ENCODE assay signal across 25 mouse cellular contexts in the genomic region with DNA sequence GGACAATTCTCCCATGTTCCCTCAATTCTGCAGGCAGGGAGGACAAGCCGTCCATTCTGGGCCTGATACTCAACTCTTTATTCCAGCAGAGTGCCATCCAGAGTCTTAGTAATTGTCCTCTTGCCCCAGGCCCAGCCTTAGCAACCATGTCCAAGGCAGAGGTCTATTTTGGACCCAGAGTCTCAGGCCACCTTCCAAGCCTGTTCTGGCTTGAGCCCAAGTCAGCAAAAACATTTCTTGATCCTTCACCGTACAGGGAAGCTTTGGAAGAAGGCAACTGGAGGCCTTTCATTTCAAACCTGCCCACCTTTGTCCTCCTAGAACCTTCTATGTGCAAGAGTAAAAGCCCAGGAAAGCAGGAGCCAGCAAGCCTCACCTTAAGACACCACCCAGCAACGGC. TPM values are rescaled to one million over a fixed set of nuclear protein-coding genes. Genes with fewer than 3 reads are reported as not detected.
A peak's percentile ranks its signal among the peaks of the same experiment; 100 is the strongest.
DNase-seq lines count a peak whose midpoint lies in the region; ATAC-seq and TF ChIP-seq lines count a peak whose summit lies in the region.
"Had no signal": no experiment of that assay in that cellular context is flagged by ENCODE, and none has a peak within 500 bp of the region (broad histone marks: within the 10 kb centered on the region; RNA-seq: fewer than 3 reads in every experiment).

No protein-coding gene starts in this region.

- H3K36me3 ChIP-seq in embryonic facial prominence, embryonic 15.5 days = no peaks in the 10 kb centered on the region
- no peaks in the 10 kb centered on the region for H3K36me3 ChIP-seq in embryonic facial prominence, embryonic 10.5 days (replicated peaks)
- H3K36me3 ChIP-seq in heart, embryonic 11.5 days (ENCODE audit: control insufficient read depth, insufficient read depth, low read length) = no peaks in the 10 kb centered on the region
- H3K36me3 ChIP-seq in forebrain, embryonic 13.5 days (ENCODE audit: poor library complexity, severe bottlenecking) = no peaks in the 10 kb centered on the region
- H3K36me3 ChIP-seq: embryonic facial prominence, embryonic 13.5 days; forebrain, embryonic 12.5 days; heart, embryonic 13.5 days; liver, embryonic 12.5 days; neural tube, embryonic 12.5 days had no signal

- H3K27me3 ChIP-seq in embryonic facial prominence, embryonic 15.5 days = peaks cover 14% of the 10 kb centered on the region; the same call in 1 of the 2 replicates
- H3K27me3 ChIP-seq in embryonic facial prominence, embryonic 10.5 days (replicated peaks; ENCODE audit: low read depth, poor library complexity, severe bottlenecking) = peaks cover 11% of the 10 kb centered on the region
- H3K27me3 ChIP-seq in heart, embryonic 11.5 days (ENCODE audit: control insufficient read depth, insufficient read depth, low read length) = peaks cover 17% of the 10 kb centered on the region
- H3K27me3 ChIP-seq in forebrain, embryonic 13.5 days = no peaks in the 10 kb centered on the region; the same call in 1 of the 2 replicates
- H3K27me3 ChIP-seq: neural tube, embryonic 12.5 days had no signal

- no peaks in the 10 kb centered on the region for H3K9me3 ChIP-seq in embryonic facial prominence, embryonic 15.5 days (replicated peaks)
- H3K9me3 ChIP-seq in embryonic facial prominence, embryonic 10.5 days = no peaks in the 10 kb centered on the region
- H3K9me3 ChIP-seq in heart, embryonic 11.5 days (replicated peaks; ENCODE audit: control insufficient read depth, low read length) = no peaks in the 10 kb centered on the region
- no peaks in the 10 kb centered on the region for H3K9me3 ChIP-seq in forebrain, embryonic 13.5 days (replicated peaks)
- H3K9me3 ChIP-seq: embryonic facial prominence, embryonic 13.5 days; forebrain, embryonic 12.5 days; heart, embryonic 13.5 days; liver, embryonic 12.5 days; neural tube, embryonic 12.5 days had no signal

- DNase-seq in embryonic facial prominence, embryonic 10.5 days (ENCODE audit: low spot score) = no peak
- DNase-seq in heart, adult 9 months (ENCODE audit: low spot score in 2 of 2) = no peak
- DNase-seq in layer of hippocampus, adult 2 months (ENCODE audit: low spot score in 2 of 2) = no peak
- DNase-seq in layer of hippocampus, postnatal 36 days = no peak
- DNase-seq: adrenal gland, postnatal 14 days; cerebellum, adult 11 months; embryo, embryonic 11 days; heart, postnatal 10 days; left cerebral cortex, postnatal 4 days; liver, postnatal 0 days; lung, postnatal 36 days; thymus, postnatal 4 days had no signal

- H3K4me2 ChIP-seq in embryonic facial prominence, embryonic 15.5 days (replicated peaks) = no peak overlapping the region
- H3K4me2 ChIP-seq in heart, embryonic 11.5 days = no peak overlapping the region
- no peak overlapping the region for H3K4me2 ChIP-seq in forebrain, embryonic 13.5 days
- H3K4me2 ChIP-seq: embryonic facial prominence, embryonic 13.5 days; forebrain, embryonic 12.5 days; heart, embryonic 13.5 days; liver, embryonic 12.5 days; midbrain, embryonic 11.5 days; neural tube, embryonic 12.5 days had no signal

- no peak for ATAC-seq in embryonic facial prominence, embryonic 15.5 days (ENCODE audit: insufficient number of reproducible peaks, low FRiP score, low TSS enrichment, low read depth)
- no peak for ATAC-seq in heart, embryonic 11.5 days (replicated peaks; ENCODE audit: insufficient number of reproducible peaks, low FRiP score, low TSS enrichment)
- ATAC-seq in forebrain, embryonic 13.5 days = no peak
- ATAC-seq: CD4-positive, CD25-positive, alpha-beta regulatory T cell, adult 4 months; intestine, embryonic 16.5 days; liver, embryonic 12.5 days; liver, postnatal 0 days had no signal

- H3K27ac ChIP-seq in embryonic facial prominence, embryonic 15.5 days (replicated peaks) = peak overlapping the region; percentile 25; the same call in 1 of the 2 replicates
- H3K27ac ChIP-seq in embryonic facial prominence, embryonic 10.5 days (replicated peaks) = no peak overlapping the region
- peak overlapping the region; percentile 69 for H3K27ac ChIP-seq in heart, embryonic 11.5 days (ENCODE audit: low read depth, low read length)
- H3K27ac ChIP-seq in layer of hippocampus, adult 2 months = peak overlapping the region; percentile 28; the same call in 1 of the 2 replicates
- H3K27ac ChIP-seq in forebrain, embryonic 13.5 days = no peak overlapping the region
- H3K27ac ChIP-seq: embryonic facial prominence, embryonic 13.5 days; forebrain, embryonic 12.5 days; heart, embryonic 13.5 days; liver, embryonic 12.5 days; neural tube, embryonic 12.5 days had no signal

- no peak overlapping the region for H3K4me3 ChIP-seq in embryonic facial prominence, embryonic 15.5 days (replicated peaks)
- no peak overlapping the region for H3K4me3 ChIP-seq in embryonic facial prominence, embryonic 10.5 days
- no peak overlapping the region for H3K4me3 ChIP-seq in heart, embryonic 11.5 days (ENCODE audit: low read depth, low read length)
- H3K4me3 ChIP-seq in layer of hippocampus, adult 2 months = no peak overlapping the region
- H3K4me3 ChIP-seq in forebrain, embryonic 13.5 days = no peak overlapping the region
- H3K4me3 ChIP-seq: embryonic facial prominence, embryonic 13.5 days; erythroblast, embryonic 14.5 days; forebrain, embryonic 12.5 days; heart, embryonic 13.5 days; liver, embryonic 12.5 days; myocyte; neural tube, embryonic 12.5 days had no signal

- H3K4me1 ChIP-seq in embryonic facial prominence, embryonic 15.5 days = peaks cover 25% of the 10 kb centered on the region
- peaks cover 24% of the 10 kb centered on the region for H3K4me1 ChIP-seq in embryonic facial prominence, embryonic 10.5 days
- H3K4me1 ChIP-seq in heart, embryonic 11.5 days (ENCODE audit: control insufficient read depth, insufficient read depth, low read length) = no peaks in the 10 kb centered on the region
- peaks cover 10% of the 10 kb centered on the region for H3K4me1 ChIP-seq in forebrain, embryonic 13.5 days
- H3K4me1 ChIP-seq: heart, embryonic 13.5 days; liver, embryonic 12.5 days; neural tube, embryonic 12.5 days had no signal

- no peak overlapping the region for H3K9ac ChIP-seq in embryonic facial prominence, embryonic 15.5 days
- H3K9ac ChIP-seq in heart, embryonic 11.5 days (ENCODE audit: low read depth, low read length) = no peak overlapping the region
- H3K9ac ChIP-seq in forebrain, embryonic 13.5 days = no peak overlapping the region
- H3K9ac ChIP-seq: embryonic facial prominence, embryonic 13.5 days; forebrain, embryonic 12.5 days; heart, embryonic 13.5 days; liver, embryonic 12.5 days; liver, postnatal 0 days; neural tube, embryonic 12.5 days had no signal

- TF ChIP-seq CTCF in layer of hippocampus, adult 2 months (conservative IDR thresholded peaks at IDR 0.05) = no peak

- 69% methylated on average over 3 of the region's 3 CpGs for WGBS in embryonic facial prominence, embryonic 15.5 days
- 78% methylated on average over 3 of the region's 3 CpGs for WGBS in embryonic facial prominence, embryonic 10.5 days
- WGBS in heart, embryonic 11.5 days (ENCODE audit: insufficient replicate concordance) = 66% methylated on average over 3 of the region's 3 CpGs
- WGBS in forebrain, embryonic 13.5 days = 77% methylated on average over 3 of the region's 3 CpGs

RNA-seq across cellular contexts. Expression of a gene that starts 17.8 kb away (rescaled TPM):
- polyA plus RNA-seq in embryonic facial prominence, embryonic 15.5 days (2015; fragmentation: Nextera tagmentation; extraction: Ambion mirVana) = 0.88 and 1.2 TPM in 2 replicates
- polyA plus RNA-seq in embryonic facial prominence, embryonic 10.5 days (2016; fragmentation: Nextera tagmentation; extraction: Ambion mirVana) = 0.69 and 1.4 TPM in 2 replicates
- 0.23 TPM in 1 of 2 replicates, not detected in the other for polyA plus RNA-seq in heart, embryonic 11.5 days (2014; fragmentation: Nextera tagmentation; extraction: Ambion mirVana)
- total RNA-seq in layer of hippocampus, adult 2 months (2021) = 100 to 1,000 TPM; 111 TPM
- 100 to 1,000 TPM; 100 to 101 TPM for total RNA-seq in layer of hippocampus, postnatal 36 days (2021)
- 6.2 and 8.4 TPM in 2 replicates for polyA plus RNA-seq in forebrain, embryonic 13.5 days (2015; fragmentation: Nextera tagmentation; extraction: Ambion mirVana)
- polyA plus RNA-seq: erythroblast, embryonic 14.5 days; intestine, embryonic 16.5 days; liver, embryonic 12.5 days had no signal

Comparison
In these comparisons a context has a peak if more than half of its experiments do, and no peak if none do; other contexts are left out.
1. H3K27ac ChIP-seq: peak in embryonic facial prominence, embryonic 15.5 days (single experiment), heart, embryonic 11.5 days (single experiment) and layer of hippocampus, adult 2 months (single experiment); none in embryonic facial prominence, embryonic 10.5 days (single experiment) and forebrain, embryonic 13.5 days (single experiment).